Mouse (Mus musculus) liver, embryonic 16.5 days (tissue): ENCODE data around the gene Slc15a4. TPM values are rescaled to one million over a fixed set of nuclear protein-coding genes. Genes with fewer than 3 reads are reported as not detected.
A peak's percentile ranks its signal among the peaks of the same experiment; 100 is the strongest.

Experiments
- ATAC-seq: fragments of 200-750 bp; cut with Nextera tagmentation; 2 replicates; pipeline ENCODE4 v1.8.0; 2017; ENCODE audit warnings: low read depth, mild to moderate bottlenecking, moderate number of reproducible peaks, moderate library complexity
- H3K27ac ChIP-seq: fragments of 300-500 bp; sonication (generic); 2 replicates; pipeline ENCODE4 v1.5.1; 2014; ENCODE audit warnings: mild to moderate bottlenecking, low read length
- H3K27me3 ChIP-seq: fragments of 300-500 bp; sonication (generic); 2 replicates; pipeline ENCODE4 v1.6.1; 2014; ENCODE audit warnings: low read depth, low read length, mixed read lengths; ENCODE audit not compliant: control insufficient read depth, insufficient read depth
- H3K36me3 ChIP-seq: fragments of 300-500 bp; sonication (generic); 2 replicates; pipeline ENCODE4 v1.6.1; 2014; ENCODE audit warnings: mild to moderate bottlenecking; ENCODE audit not compliant: control insufficient read depth, insufficient read depth
- H3K4me1 ChIP-seq: fragments of 300-500 bp; sonication (generic); 2 replicates; pipeline ENCODE4 v1.6.1; 2014; ENCODE audit warnings: low read depth, low read length, mixed read lengths; ENCODE audit not compliant: control insufficient read depth
- H3K4me2 ChIP-seq: fragments of 300-500 bp; sonication (generic); 2 replicates; pipeline ENCODE4 v1.6.1; 2014; ENCODE audit warnings: low read depth, low read length, mixed read lengths
- H3K4me3 ChIP-seq: fragments of 300-500 bp; sonication (generic); 2 replicates; pipeline ENCODE4 v1.5.1; 2014; ENCODE audit warnings: low read depth, mild to moderate bottlenecking, low read length
- H3K9ac ChIP-seq: fragments of 300-500 bp; sonication (generic); 2 replicates; pipeline ENCODE4 v1.6.1; 2014; ENCODE audit warnings: low read depth, low read length
- H3K9me3 ChIP-seq: fragments of 300-500 bp; sonication (generic); replicated peaks from 2 replicates; pipeline ENCODE4 v1.6.1; 2016; ENCODE audit warnings: low read length; ENCODE audit not compliant: control insufficient read depth
- WGBS: fragments of 180-500 bp; shearing (Covaris S2); extraction: QIAGEN DNeasy Blood & Tissue Kit; methylation state at CpG from one replicate; pipeline ENCODE4 v1.1.7; 2014; ENCODE audit not compliant: insufficient replicate concordance; 5-methylcytosine and 5-hydroxymethylcytosine counted together
- polyA plus RNA-seq: library from polyadenylated mRNA; unstranded; fragments of >200 nt; fragmentation: Nextera tagmentation; extraction: Ambion mirVana; gene quantifications from 2 replicates; pipeline ENCODE4 v1.2.1, GENCODE M21; 2015

Slc15a4 gene
- polyA plus RNA-seq: 7.9 and 10.7 TPM in 2 replicates

GRCm38 (mm10) chr5:127632167-127633145 is at the start of gene Slc15a4, which contains the start of gene Glt1d1:
Slc15a4 (minus strand) TSS chr5:127632897.
Glt1d1 (plus strand) TSS chr5:127632262.
- 1% methylated on average over 59 of the region's 62 CpGs for WGBS

GRCm38 (mm10) chr5:127678501-127678900 is 45.8 kb upstream of the Slc15a4 start:
- Histone ChIP-seq H3K9me3 (no peaks in the 10 kb centered on the region; the same call in 1 of the 2 replicates), H3K27me3 (no peaks in the 10 kb centered on the region), H3K9ac (no peak overlapping the region), H3K4me2 (no peak overlapping the region), H3K4me1 (no peaks in the 10 kb centered on the region), H3K4me3 (no peak overlapping the region), H3K36me3 (no peaks in the 10 kb centered on the region), H3K27ac (no peak overlapping the region)
- ATAC-seq: no peak
- WGBS: 73% methylated on average over 5 of the region's 5 CpGs

More at GRCm38 (mm10) chr5:127632167-127633145, at the start of gene Slc15a4, which contains the start of gene Glt1d1:
- Histone ChIP-seq H3K4me3 (peak within 1 kb of the TSS; percentile 47), H3K9ac (0 out of 2 replicates have a peak within 1 kb of the TSS, but pooled peaks have one; percentile 31), H3K9me3 (no peaks in the 10 kb centered on the region), H3K4me1 (no peaks in the 10 kb centered on the region), H3K4me2 (peak within 1 kb of the TSS; percentile 48), H3K27ac (no peak within 1 kb of the TSS), H3K27me3 (peaks cover 23% of the 10 kb centered on the region), H3K36me3 (no peaks in the 10 kb centered on the region)
- 0 out of 2 replicates have a peak, but pooled peaks have one; percentile 9 for ATAC-seq

- H3K4me2 ChIP-seq: no peak overlapping the region
- H3K36me3 ChIP-seq: no peaks in the 10 kb centered on the region
- no peaks in the 10 kb centered on the region for H3K27me3 ChIP-seq
- no peak for ATAC-seq
- no peaks in the 10 kb centered on the region for H3K4me1 ChIP-seq
- no peak overlapping the region for H3K9ac ChIP-seq
- no peak overlapping the region for H3K27ac ChIP-seq
- no peaks in the 10 kb centered on the region for H3K9me3 ChIP-seq
- WGBS: 58% methylated on average over 2 of the region's 2 CpGs
- H3K4me3 ChIP-seq: no peak overlapping the region
Measured at GRCm38 (mm10) chr5:127677561-127677960, 44.9 kb upstream of the Slc15a4 start.

DNA sequence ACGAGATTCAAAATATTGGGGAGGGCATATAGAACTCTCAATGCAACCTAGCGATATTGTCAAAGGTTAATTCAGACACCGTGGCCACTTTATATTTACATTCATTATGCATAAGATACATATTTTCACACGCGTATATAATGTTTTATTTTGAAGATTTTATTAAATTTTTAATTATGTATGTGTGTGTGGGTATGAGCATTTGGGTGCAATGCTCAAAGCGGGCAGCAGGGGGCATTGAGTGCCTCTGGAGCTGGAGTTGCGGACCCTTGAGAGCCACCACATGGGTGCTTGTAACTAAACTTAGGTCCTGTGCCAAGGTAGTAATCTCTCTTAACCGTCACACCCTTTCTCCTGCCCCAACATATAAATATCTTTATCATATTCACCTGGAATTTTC is 41.2 kb upstream of the Slc15a4 start:
- ATAC-seq: no peak
- H3K4me2 ChIP-seq: no peak overlapping the region

DNA sequence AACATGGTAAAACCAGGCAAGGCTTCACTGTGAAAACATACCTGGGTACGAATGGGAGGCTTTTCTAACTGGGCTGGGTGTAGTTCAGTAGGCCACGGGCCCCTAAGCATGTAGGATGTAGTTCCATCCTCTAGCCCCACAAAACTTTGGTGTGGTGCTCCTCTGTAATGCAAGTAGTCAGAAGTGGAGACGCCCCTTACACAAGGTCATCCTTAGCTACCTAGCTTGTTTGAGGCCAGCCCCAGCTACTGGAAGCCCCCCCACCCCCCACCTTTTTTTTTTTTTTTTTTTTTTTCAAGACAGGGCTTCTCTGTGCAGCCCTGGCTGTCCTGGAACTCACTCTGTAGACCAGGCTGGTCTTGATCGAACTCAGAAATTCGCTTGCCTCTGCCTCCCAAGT is 28.3 kb upstream of the Slc15a4 start:
- Histone ChIP-seq H3K9me3 (no peaks in the 10 kb centered on the region; the same call in 1 of the 2 replicates), H3K27me3 (no peaks in the 10 kb centered on the region), H3K4me2 (no peak overlapping the region), H3K9ac (no peak overlapping the region), H3K4me3 (no peak overlapping the region), H3K36me3 (no peaks in the 10 kb centered on the region), H3K4me1 (no peaks in the 10 kb centered on the region), H3K27ac (no peak overlapping the region)
- WGBS: 66% methylated on average over 5 of the region's 5 CpGs
- ATAC-seq: no peak

More for the DNA sequence above, 41.2 kb upstream of the Slc15a4 start:
- Histone ChIP-seq H3K4me3 (no peak overlapping the region), H3K27ac (no peak overlapping the region), H3K4me1 (no peaks in the 10 kb centered on the region), H3K9ac (no peak overlapping the region), H3K27me3 (no peaks in the 10 kb centered on the region), H3K36me3 (no peaks in the 10 kb centered on the region), H3K9me3 (no peaks in the 10 kb centered on the region)
- 71% methylated on average over 8 of the region's 8 CpGs for WGBS

- Histone ChIP-seq H3K9ac (no peak overlapping the region), H3K4me2 (no peak overlapping the region), H3K36me3 (no peaks in the 10 kb centered on the region), H3K9me3 (no peaks in the 10 kb centered on the region; the same call in 1 of the 2 replicates), H3K27me3 (no peaks in the 10 kb centered on the region), H3K27ac (no peak overlapping the region), H3K4me1 (no peaks in the 10 kb centered on the region), H3K4me3 (no peak overlapping the region)
- ATAC-seq: no peak
- 60% methylated on average over 5 of the region's 5 CpGs for WGBS
Measured at GRCm38 (mm10) chr5:127660267-127660666, 27.6 kb upstream of the Slc15a4 start.

DNA sequence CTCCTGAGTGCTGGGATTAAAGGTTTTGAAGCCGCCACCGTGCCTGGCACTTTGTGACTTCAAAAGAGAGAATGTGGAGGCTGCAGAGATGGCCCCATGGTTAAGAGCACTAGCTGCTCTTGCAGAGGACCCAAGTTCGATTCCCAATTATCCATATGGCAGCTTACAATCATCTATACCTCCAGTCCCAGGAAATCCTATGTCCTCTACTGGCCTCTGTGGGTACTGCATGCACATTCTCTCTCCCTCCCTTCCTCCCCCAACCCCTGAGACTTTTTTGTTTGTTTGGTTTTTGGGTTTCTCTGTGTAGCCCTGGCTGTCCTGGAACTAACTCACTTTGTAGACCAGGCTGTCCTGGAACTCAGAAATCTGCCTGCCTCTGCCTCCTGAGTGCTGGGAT is 26.6 kb upstream of the Slc15a4 start:
- Histone ChIP-seq H3K9me3 (no peaks in the 10 kb centered on the region; the same call in 1 of the 2 replicates), H3K4me3 (no peak overlapping the region), H3K4me1 (no peaks in the 10 kb centered on the region), H3K36me3 (no peaks in the 10 kb centered on the region), H3K9ac (no peak overlapping the region), H3K4me2 (no peak overlapping the region), H3K27me3 (no peaks in the 10 kb centered on the region), H3K27ac (no peak overlapping the region)
- WGBS: 60% methylated on average over 3 of the region's 3 CpGs
- ATAC-seq: no peak

- Histone ChIP-seq H3K4me1 (no peaks in the 10 kb centered on the region), H3K9me3 (no peaks in the 10 kb centered on the region; the same call in 1 of the 2 replicates), H3K27ac (no peak overlapping the region), H3K27me3 (no peaks in the 10 kb centered on the region), H3K36me3 (no peaks in the 10 kb centered on the region), H3K4me2 (no peak overlapping the region), H3K9ac (no peak overlapping the region), H3K4me3 (no peak overlapping the region)
- no peak for ATAC-seq
- 50% methylated on average over 2 of the region's 2 CpGs for WGBS
Measured at GRCm38 (mm10) chr5:127658257-127658656, 25.6 kb upstream of the Slc15a4 start.

GRCm38 (mm10) chr5:127649077-127649476 is 16.4 kb upstream of the Slc15a4 start:
- no peak for ATAC-seq
- Histone ChIP-seq H3K4me3 (no peak overlapping the region), H3K27me3 (no peaks in the 10 kb centered on the region), H3K27ac (no peak overlapping the region), H3K4me1 (no peaks in the 10 kb centered on the region), H3K9me3 (no peaks in the 10 kb centered on the region; the same call in 1 of the 2 replicates), H3K36me3 (no peaks in the 10 kb centered on the region), H3K4me2 (no peak overlapping the region), H3K9ac (no peak overlapping the region)
